Mouse (Mus musculus) subcutaneous adipose tissue, adult 2 months (tissue): ENCODE data around the gene Mocs3. TPM values are rescaled to one million over a fixed set of nuclear protein-coding genes. Genes with fewer than 3 reads are reported as not detected.

Experiments used
- polyA plus RNA-seq: library from polyadenylated mRNA; depleted of rRNA; stranded (reverse); fragments of >200 nt; gene quantifications from 2 replicates; pipeline ENCODE4 v1.2.3, GENCODE M21; 2012; ENCODE audit warnings: low replicate concordance; rRNA removed

The Mocs3 gene
- polyA plus RNA-seq: 8.6 and 18.9 TPM in 2 replicates

DNA sequence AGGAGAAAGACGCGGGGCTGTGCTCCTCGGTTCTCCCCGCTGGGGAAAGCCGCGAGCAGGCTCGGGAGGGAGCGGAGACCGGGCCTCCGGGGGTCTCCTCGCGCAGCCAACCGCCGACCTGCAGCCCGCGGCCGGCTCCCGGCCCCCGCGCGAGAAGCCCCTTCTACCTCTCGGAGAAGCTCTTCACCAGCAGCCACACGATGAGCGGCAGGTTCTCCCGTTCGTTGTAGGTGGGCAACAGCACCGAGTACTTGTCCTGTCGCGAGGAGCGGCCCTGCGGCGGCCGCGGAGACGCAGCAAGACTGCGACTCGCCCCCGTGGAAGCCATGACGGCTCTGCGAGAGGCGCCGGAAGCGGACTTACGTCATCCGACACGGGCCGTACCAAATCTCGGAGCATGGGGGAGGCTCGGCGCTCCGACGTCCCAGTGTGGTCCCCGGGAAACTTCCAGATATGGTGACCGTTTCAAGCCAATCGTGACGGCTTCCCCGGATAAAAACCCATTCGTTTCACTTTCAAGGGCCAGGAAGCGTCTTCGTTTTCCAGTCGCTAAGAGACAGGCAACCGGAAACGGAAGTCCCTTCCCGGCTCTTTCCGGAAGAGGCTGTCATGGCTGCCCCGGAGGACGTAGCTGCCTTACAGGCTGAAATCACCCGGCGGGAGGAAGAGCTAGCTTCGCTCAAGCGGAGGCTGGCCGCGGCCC is at the start of gene Mocs3, which contains the start of the genes Gm20716 and Dpm1:
TSS of gene Mocs3 (plus strand) at position 597 of the 703 bp plus-strand sequence.
TSS of gene Gm20716 (minus strand) at position 339 of the 703 bp plus-strand sequence.
TSS of gene Dpm1 (minus strand) at position 566 of the 703 bp plus-strand sequence.

DNA sequence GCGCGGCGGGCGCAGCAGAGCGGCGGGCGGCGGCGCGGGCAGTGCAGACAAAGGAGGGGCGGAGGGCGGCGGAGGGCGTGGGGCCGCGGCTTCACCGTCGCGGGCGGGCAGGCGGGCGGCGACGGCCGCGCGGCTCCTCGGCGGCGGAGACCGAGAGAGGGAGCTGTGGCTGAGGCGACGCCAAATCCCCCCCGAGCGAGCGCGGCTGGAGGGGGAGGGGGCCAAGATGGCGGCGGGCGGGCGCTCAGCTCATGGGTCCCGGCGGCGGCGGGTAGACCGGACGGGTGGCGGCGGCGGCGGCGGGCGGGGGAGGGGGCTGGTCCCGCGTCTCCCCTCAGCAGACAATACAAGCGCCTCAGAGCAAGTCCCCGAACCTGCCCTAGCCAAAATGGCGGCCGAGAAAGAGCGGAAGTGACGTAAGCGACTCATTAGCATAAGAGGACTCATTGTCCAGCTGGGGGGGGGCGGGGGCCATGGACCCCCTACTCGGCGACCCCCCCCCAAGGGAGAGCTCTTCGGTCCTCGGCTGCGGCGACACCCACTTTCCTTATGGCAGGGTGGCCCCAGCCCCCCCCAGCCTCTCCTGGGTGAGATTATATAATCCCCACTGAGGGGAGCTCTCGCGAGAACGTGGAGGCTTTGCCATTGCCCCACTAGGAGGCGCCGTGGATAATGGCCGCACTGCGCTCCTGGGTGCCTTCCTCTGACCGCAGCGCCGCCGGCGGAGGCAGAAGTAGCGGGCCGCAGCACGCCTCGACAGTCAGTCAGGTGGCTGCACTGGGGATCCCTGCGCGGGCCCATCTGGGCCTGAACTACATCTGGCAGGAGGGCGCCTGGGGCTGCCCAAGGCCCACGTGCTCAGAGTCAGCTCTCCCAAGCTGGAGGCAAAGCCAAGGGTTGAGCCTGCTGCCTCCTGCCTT is 23.4 kb upstream of the Mocs3 start, which contains the start of gene Adnp:
TSS of gene Adnp (minus strand) at position 388 of the 920 bp plus-strand sequence.

DNA sequence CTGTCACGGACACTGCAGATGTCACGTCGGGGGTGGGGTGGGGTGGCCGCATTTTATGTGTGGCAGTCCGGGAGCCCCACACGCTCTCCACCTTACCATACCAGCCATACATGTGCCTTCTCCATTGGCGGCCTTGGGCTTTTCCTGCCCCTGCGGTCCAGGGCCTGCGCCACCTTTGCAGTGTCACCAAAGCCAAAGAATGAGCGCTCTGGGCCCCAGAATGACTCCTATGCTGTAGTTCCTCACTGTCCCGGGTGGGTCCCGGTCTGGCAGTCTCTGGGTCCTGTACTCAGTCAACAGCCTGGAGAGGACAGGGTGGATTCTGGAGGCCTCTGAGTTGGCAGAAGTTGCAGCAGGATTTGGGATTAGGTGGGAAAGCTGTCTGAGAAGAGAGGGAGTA is 51.2 kb downstream of the Mocs3 start, which contains the start of gene Kcng1:
TSS of gene Kcng1 (minus strand) at position 155 of the 400 bp plus-strand sequence.

Other genes with a start within 250 kb of the Mocs3 start
- 5.6 TPM in 2 replicates for gene Ripor3, start 220.0 kb upstream of the Mocs3 start, polyA plus RNA-seq
- gene Pard6b, start 149.6 kb upstream of the Mocs3 start, polyA plus RNA-seq: 1.6 and 6.2 TPM in 2 replicates
- gene Adnp, start 23.5 kb upstream of the Mocs3 start, polyA plus RNA-seq: 16.5 and 31.2 TPM in 2 replicates
- 5.2 and 6.1 TPM in 2 replicates for gene Gm20716, start 258 bp upstream of the Mocs3 start, polyA plus RNA-seq
- 25.7 and 32.1 TPM in 2 replicates for gene Dpm1, start within 50 bp of the Mocs3 start, polyA plus RNA-seq
- gene Kcng1, start 51.1 kb downstream of the Mocs3 start, polyA plus RNA-seq: 0.13 and 10.2 TPM in 2 replicates